Mouse (Mus musculus): ENCODE measurements at regions not wholly inside any gene's neighbourhood (a gene's known extent, or its start where the extent isn't known, plus 50 kb on each side); places are given as distances from the start of the nearest gene placed in this dataset.

DNA sequence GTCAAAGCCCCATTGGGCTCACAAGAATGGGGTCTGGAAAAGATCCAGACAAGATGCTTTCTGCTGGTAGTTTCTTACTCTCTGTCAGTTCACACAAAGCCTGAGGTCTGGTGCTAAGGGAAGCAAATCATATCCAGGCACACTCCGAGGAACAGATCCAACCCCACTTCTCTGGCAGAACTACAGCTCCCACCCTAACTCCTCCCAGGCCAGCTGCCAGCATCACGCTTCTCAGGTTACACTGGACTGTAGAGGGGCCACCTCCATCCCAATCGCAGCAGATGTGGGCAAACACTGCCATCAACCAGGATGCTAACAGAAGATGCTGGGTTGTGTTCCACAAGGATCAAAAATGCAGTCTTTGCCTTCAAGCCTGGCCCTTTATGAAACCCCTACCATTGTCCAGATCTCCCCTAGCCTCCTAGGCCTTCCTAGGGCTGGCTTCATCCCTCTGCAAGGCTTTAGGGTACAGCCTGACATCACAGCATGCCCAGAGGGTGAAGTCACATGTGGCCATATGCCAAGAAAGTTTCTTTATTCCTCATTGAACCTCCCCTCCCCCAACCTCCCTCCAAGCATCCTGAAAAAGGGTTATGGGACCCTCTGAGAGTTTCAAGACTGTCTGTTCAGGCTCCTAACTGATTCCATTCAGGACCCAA lies 99.6 kb upstream of the 2610301B20Rik start:
- DNase-seq (ENCODE audit: low spot score) = no peak

DNA sequence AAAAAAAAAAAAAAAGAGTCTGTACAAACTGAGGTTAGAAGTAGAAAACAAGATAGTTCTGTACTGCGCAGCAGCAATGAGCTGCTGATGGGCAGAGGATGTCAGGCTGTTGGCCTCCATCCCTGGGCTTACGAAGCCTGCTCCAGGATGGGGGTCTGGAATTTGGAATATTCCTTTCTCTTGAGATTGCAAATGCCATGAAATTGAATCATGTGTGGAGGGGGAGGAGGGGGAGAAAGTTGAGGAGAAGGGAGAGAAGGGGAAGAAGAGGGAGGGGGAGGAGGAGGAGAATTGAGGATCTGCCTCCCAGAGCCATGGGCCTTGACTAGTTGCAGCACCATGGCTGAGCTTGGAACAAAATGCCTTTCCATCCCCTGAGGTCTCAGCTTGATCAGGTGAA lies 87.6 kb upstream of the 2610301B20Rik start:
- no peak for DNase-seq (ENCODE audit: low spot score)

DNA sequence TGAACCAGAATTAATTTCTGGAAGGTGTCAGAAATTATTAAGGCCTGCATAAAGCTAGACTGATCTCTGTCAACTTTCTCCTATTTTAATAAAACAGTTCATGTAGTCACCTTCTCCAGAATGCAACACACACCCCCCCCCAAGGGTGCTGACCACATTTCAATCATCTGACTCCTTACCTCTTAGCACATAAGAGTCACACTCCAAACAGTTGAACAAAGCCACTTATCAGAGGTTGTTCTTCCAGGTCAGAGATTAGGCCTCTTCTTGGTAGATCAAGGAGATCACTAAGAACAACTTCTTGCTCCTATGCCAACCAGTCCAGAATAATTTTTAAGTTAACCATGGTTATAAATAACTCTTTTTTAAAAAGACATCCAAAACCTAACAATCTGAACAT lies 86.0 kb upstream of the 2610301B20Rik start:
- no peak for DNase-seq (ENCODE audit: low spot score)

DNA sequence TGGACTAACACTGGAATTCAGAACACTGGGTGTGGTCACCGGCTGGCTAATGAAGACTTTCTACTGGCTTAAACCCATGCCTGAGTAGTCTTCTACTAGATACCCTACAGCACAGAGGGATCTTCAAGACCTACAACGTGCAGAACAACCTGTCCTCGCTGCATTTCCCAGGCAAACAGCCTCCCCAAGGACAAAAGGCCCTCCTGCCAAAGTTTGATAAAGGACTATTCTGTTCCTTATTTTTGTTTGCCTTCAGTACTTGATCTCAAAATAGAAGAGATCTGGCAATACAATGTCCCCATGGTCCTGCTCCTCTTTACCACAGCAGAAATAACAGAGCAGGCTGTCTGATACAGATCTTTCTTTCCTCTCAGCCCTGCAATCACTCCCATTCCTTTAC lies 85.2 kb upstream of the 2610301B20Rik start:
- DNase-seq (ENCODE audit: low spot score) = no peak

DNA sequence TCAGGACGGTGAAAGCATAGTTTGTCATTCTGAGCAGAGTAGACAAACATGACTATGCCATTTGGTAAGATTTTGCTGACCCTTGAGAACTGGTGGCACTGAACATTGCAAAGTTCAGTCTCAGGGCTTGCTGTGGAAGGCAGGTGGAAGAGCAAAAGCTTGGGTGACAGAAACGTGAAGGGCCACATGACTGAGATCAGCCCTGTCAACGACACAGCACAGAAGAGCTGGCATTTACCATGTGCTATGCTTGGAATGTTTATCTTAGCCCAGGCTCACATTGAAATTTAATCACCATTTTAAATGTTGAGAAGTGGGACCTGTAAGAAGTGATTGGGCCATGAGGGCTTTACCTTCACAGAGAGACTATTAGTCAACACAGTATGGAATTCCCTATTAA lies 81.7 kb upstream of the 2610301B20Rik start:
- DNase-seq (ENCODE audit: low spot score) = no peak

DNA sequence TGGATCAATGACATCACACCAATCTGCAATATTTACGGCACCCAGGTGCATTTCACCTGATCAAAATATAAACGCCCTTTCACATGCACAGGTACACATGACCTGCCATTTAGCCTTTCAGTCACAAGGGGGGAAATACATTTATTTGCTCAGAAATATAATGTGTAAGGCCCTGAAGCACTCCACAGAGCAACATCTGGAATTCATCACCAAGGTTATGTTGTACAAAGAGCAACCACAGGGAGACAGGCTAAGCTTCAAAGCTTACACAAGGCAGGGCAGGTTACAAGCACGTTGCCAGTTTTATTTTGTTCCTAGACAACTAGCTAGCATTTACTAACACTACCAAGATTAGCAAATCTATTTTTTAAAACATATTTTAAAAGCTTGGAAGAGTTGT lies 79.8 kb upstream of the 2610301B20Rik start:
- DNase-seq (ENCODE audit: low spot score) = no peak

DNA sequence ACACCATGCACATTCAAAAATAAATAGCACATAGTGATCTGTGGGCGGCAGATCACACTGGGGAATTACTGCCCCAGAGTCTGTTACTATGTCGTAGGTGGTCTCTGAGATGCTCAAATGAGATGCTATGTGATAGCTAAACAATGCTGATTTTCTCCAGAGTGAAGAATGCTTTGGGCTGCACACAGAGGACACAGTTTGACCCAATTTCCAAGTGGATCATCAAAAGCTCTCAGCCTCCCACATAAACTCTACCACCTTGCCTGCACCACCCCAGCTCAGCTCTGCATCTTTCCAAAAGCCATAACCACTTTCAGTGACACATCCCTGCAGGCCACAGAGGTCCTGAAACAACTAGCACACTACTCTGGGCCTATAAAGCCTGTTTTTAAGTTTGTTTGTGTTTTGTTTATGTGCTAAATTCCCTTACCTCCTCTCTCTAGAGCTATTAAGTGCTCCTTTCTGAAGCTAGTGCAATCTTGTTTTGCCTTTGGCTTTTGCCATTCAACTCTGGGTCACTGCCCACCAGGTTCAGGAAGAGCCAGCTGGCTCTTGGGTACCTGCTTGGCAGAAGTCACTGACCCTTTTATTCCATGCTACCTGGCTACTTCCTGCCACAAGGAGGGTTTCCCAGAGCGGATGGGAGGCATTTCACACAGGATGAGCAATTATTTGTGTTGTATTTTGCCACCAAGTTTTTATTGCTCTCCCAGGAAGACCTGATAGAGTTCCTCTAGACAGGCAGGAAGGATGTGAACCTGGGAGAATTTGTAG lies 73.3 kb upstream of the 2610301B20Rik start:
- no peak for DNase-seq (ENCODE audit: low spot score)

DNA sequence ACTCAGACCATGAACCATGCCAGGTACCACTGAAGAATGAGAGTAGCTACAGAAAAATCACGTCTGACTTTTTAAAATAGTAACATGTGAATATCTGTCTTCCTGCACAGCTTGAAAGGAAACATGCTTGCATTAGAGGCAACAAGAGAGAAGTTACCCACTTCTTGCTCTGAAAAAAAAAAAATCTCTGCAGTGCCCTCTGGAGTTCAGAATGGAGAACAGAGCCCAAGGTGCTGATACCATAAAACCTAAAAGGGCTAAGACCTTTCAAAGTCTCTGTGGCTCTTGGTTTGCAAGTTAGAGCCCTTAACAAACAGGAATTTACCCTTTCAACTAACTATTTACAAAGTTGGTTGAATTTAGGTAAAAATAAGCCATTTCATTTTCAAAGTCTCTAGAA lies 69.6 kb upstream of the 2610301B20Rik start:
- no peak for DNase-seq (ENCODE audit: low spot score)

DNA sequence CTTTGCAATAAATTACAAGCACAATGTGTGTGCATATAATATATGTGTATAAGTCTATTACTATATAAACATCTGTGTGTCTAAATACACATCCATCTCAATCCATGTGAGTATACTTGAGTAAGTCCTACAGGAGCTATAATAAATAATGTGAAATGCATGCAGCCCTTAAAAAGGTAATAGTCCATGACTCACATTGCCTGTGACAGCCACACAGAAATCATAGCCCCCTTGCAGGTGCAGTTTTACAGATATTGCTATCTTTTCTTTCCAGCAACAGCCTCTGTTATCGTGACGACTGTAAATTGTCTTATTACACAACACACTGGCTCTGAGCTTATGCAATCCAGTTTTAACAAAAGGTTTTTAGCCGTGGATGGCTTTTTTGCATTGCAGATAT lies 67.0 kb upstream of the 2610301B20Rik start:
- no peak for DNase-seq (ENCODE audit: low spot score)

DNA sequence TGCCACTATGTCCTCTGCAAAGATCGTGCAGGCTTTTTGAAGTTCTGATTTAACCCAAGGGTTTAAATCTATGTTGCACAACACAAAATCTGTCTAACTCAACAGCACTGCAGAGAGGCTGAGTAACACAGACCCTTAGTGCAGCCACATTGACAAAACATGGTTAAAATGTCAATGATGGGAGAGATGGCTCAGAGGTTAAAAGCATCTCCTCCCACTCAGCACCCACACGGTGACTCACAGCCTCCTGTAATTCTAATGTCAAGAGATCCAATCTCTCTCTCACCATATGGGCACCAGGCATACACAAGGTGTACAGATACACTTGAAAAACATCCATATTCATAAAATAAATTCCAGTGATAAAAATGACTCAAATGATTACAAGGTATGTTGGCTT lies 61.4 kb upstream of the 2610301B20Rik start:
- DNase-seq (ENCODE audit: low spot score) = peak; percentile 16
